Mouse (Mus musculus) left cerebral cortex, adult 6 months (tissue): Measurements from ENCODE around the gene Pik3r5. TPM values are rescaled to one million over a fixed set of nuclear protein-coding genes. Genes with fewer than 3 reads are reported as not detected.

Experiments used
- long read RNA-seq, 2 experiments: library from polyadenylated mRNA; unstranded; transcript quantifications; one replicate each; pipeline ENCODE4 v2.0.0; 2019 to 2020
- polyA plus RNA-seq: library from polyadenylated mRNA; unstranded; fragments of <200 nt; fragmentation: Nextera tagmentation; gene quantifications from 2 replicates; pipeline ENCODE4 v1.2.3, GENCODE M21; 2021

The Pik3r5 gene
- 0.71 and 1.7 TPM in 2 replicates for polyA plus RNA-seq
- long read RNA-seq, experiment 1, partial matches to known transcripts = 3 of 5 reads
- long read RNA-seq, experiment 1, other reads (novel, unspliced or antisense) = 2 of 5 reads
- long read RNA-seq, experiment 2, partial matches to known transcripts = 0 of 1 reads
- long read RNA-seq, experiment 2, other reads (novel, unspliced or antisense) = 1 of 1 reads

GRCm38 (mm10) chr11:68431699-68432360, at the start of gene Pik3r5:
Gene Pik3r5 (plus strand): TSS chr11:68432121.

GRCm38 (mm10) chr11:68400727-68401219, 31.1 kb upstream of the Pik3r5 start, which contains the start of gene Ntn1:
Gene Ntn1 (minus strand): TSS chr11:68400823.

DNA sequence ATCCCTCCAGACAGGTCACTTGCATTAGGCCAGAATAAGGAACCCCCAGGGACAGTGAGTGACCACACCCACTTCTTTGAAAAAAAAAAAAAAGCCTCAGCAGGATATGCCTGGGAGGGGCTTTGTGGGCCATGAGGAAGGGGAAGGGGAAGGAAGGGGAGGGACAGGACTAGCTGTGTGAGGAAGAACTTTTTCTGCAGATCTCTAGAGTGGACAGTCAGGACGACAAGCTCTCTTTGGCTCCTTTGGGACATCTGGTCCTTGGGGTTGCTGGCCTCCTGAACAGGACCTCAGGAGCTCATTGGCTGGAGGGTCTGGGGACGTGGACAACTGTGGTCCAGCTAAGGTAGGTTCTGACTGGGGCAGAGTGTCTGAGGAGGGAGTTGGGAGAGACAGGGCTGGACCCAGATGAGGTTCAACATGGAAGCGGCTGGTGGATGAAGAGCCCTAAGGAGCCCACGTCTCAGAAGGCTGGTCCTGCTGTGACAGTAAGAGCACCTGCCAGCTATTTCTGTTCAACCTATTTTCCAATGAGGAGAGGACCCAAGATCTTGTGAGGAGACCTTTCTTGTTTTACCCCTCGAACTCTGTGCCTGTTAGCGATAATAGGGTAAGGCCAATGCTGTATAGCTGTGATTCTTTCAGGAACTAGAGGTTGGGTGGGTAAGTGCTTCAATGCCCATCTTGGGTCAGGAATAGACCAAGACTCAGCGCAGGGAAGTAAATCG, 71.1 kb downstream of the Pik3r5 start, which contains the start of gene Pik3r6:
Gene Pik3r6 (plus strand): TSS at position 118 of the 728 bp plus-strand sequence.

Other genes with a start within 250 kb of the Pik3r5 start
- 0.26 and 0.63 TPM in 2 replicates for gene Ntn1, start 31.3 kb upstream of the Pik3r5 start, polyA plus RNA-seq
- 2.0 and 3.7 TPM in 2 replicates for gene Pik3r6, start 70.9 kb downstream of the Pik3r5 start, polyA plus RNA-seq
- gene Mfsd6l, start 124.1 kb downstream of the Pik3r5 start, polyA plus RNA-seq = not detected in 2 replicates
- gene Ccdc42, start 154.9 kb downstream of the Pik3r5 start, polyA plus RNA-seq = 0.47 and 1.3 TPM in 2 replicates